Mouse (Mus musculus) neural tube, embryonic 11.5 days (tissue): ENCODE measurements around the gene Carf. TPM values are rescaled to one million over a fixed set of nuclear protein-coding genes. Genes with fewer than 3 reads are reported as not detected.

Experiments used
- ATAC-seq: fragments of 200-750 bp; cut with Nextera tagmentation; 2 replicates; pipeline ENCODE4 v1.8.0; 2017; ENCODE audit warnings: moderate number of reproducible peaks, mild to moderate bottlenecking, moderate TSS enrichment, moderate library complexity; ENCODE audit not compliant: insufficient read depth, low FRiP score, low TSS enrichment
- DNase-seq: peaks from one replicate; pipeline ENCODE4 v3.0.0-alpha.2; 2015; ENCODE audit warnings: low spot score
- H3K27ac ChIP-seq: fragments of 300-500 bp; sonication (generic); 2 replicates; pipeline ENCODE4 v1.5.1; 2014; ENCODE audit warnings: low read depth, mild to moderate bottlenecking, low read length
- H3K27me3 ChIP-seq: fragments of 300-500 bp; sonication (generic); 2 replicates; pipeline ENCODE4 v1.6.1; 2014; ENCODE audit warnings: mild to moderate bottlenecking, low read length, mixed read lengths; ENCODE audit not compliant: control insufficient read depth, insufficient read depth
- H3K36me3 ChIP-seq: fragments of 300-500 bp; sonication (generic); 2 replicates; pipeline ENCODE4 v1.6.1; 2014; ENCODE audit warnings: mild to moderate bottlenecking, low read length, moderate library complexity, mixed read lengths; ENCODE audit not compliant: control insufficient read depth, insufficient read depth
- H3K4me1 ChIP-seq: fragments of 300-500 bp; sonication (generic); 2 replicates; pipeline ENCODE4 v1.6.1; 2014; ENCODE audit warnings: low read length, mixed read lengths; ENCODE audit not compliant: control insufficient read depth, insufficient read depth
- H3K4me2 ChIP-seq: fragments of 300-500 bp; sonication (generic); 2 replicates; pipeline ENCODE4 v1.6.1; 2014; ENCODE audit warnings: low read depth, mild to moderate bottlenecking, moderate library complexity
- H3K4me3 ChIP-seq: fragments of 300-500 bp; sonication (generic); 2 replicates; pipeline ENCODE4 v1.5.1; 2014; ENCODE audit warnings: low read depth, low read length
- H3K9ac ChIP-seq: fragments of 300-500 bp; sonication (generic); 2 replicates; pipeline ENCODE4 v1.6.1; 2014; ENCODE audit warnings: mild to moderate bottlenecking, low read length
- H3K9me3 ChIP-seq: fragments of 300-500 bp; sonication (generic); 2 replicates; pipeline ENCODE4 v1.6.1; 2016; ENCODE audit warnings: low read length; ENCODE audit not compliant: control insufficient read depth
- WGBS: fragments of 180-500 bp; shearing (Covaris S2); extraction: QIAGEN DNeasy Blood & Tissue Kit; methylation state at CpG from one replicate; pipeline ENCODE4 v1.1.7; 2014; 5-methylcytosine and 5-hydroxymethylcytosine counted together
- polyA plus RNA-seq: library from polyadenylated mRNA; unstranded; fragments of >200 nt; fragmentation: Nextera tagmentation; extraction: Ambion mirVana; gene quantifications from 2 replicates; pipeline ENCODE4 v1.2.1, GENCODE M21; 2014

Carf gene
- polyA plus RNA-seq, 1 experiment from 2014 or later, result 5.4 TPM

DNA sequence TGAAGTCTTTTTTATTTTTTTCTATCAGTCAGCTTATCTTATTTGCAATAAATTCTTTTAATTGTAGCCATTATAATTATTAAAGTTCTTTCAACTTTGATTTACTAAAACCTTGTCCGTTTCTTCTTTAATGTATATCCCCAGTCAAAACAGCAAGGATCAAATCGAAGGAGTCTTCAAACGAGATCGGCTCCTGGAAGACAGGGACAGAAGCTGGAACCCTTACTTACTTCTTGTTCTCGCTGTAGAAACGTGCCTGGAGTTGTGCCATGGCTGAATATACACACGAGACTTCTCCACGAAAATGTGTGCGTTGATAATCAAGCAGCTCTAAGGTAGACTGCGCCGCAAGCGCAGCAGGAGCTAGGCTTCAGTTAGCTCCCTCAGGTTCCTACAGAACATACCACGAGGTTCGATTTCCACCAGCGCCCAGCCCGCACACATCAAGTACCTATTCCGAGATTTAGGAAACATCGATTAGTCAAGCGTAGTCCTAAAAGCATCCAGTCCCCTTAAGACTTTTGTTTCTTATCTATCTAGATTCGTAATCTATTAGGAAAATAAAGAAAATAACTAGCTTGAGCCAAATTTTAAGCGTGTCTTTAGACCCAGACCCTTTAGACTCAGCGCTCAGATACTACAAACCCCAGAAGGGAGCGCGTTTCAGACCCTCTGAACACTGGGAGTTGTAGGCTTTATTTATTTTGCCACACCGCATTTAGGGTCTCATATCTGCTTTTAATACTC, 597 bp upstream of the Carf start:
- Histone ChIP-seq H3K27me3 (no peaks in the 10 kb centered on the region), H3K9me3 (no peaks in the 10 kb centered on the region), H3K4me2 (peak overlapping the region; percentile 56), H3K27ac (no peak overlapping the region), H3K4me3 (peak overlapping the region; percentile 91), H3K36me3 (no peaks in the 10 kb centered on the region; the same call in 1 of the 2 replicates), H3K4me1 (peaks cover 6% of the 10 kb centered on the region; the same call in 1 of the 2 replicates), H3K9ac (peak overlapping the region; percentile 94)
- DNase-seq (peak; percentile 82), ATAC-seq (peak; percentile 81)
- under 1% methylated on average over 25 of the region's 25 CpGs for WGBS

DNA sequence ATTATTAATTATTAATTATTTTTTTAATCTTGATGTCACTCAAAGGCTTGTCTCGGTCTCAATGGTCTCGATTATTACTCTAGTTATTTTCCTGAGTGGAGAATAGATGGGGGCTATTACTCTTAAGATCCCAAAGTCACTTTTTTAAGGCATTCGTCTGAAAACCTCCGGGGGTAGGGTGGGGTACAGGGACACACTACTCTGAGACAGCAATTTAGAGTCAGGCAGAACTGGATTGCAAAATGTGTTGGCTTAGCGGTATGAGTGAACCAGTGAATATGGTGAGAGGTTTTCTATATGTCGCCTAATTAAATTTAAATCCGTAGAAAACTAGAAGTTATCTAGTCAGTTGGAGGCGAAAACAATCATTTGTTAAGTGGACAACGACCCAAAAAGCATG, 792 bp downstream of the Carf start:
- Histone ChIP-seq H3K36me3 (no peaks in the 10 kb centered on the region; the same call in 1 of the 2 replicates), H3K9ac (peak overlapping the region; percentile 94), H3K27me3 (no peaks in the 10 kb centered on the region), H3K27ac (peak overlapping the region; percentile 96), H3K4me1 (peaks cover 6% of the 10 kb centered on the region; the same call in 1 of the 2 replicates), H3K4me3 (peak overlapping the region; percentile 91), H3K9me3 (no peaks in the 10 kb centered on the region), H3K4me2 (peak overlapping the region; percentile 53)
- 0 out of 2 replicates have a peak, but pooled peaks have one; percentile 3 for ATAC-seq
- WGBS, result 15% methylated on average over 9 of the region's 9 CpGs
- no peak for DNase-seq

- ATAC-seq, result no peak
Measured at GRCm38 (mm10) chr1:60104582-60104981, 6.5 kb downstream of the Carf start.

GRCm38 (mm10) chr1:60117721-60118455, 19.8 kb downstream of the Carf start:
- Histone ChIP-seq H3K9me3 (no peaks in the 10 kb centered on the region), H3K4me2 (no peak overlapping the region), H3K27me3 (no peaks in the 10 kb centered on the region), H3K4me3 (no peak overlapping the region), H3K4me1 (no peaks in the 10 kb centered on the region), H3K27ac (no peak overlapping the region), H3K36me3 (no peaks in the 10 kb centered on the region), H3K9ac (no peak overlapping the region)
- WGBS, result 62% methylated on average over 7 of the region's 7 CpGs
- no peak for DNase-seq
- ATAC-seq, result no peak

More at GRCm38 (mm10) chr1:60104582-60104981, 6.5 kb downstream of the Carf start:
- no peaks in the 10 kb centered on the region for H3K36me3 ChIP-seq
- no peak overlapping the region for H3K9ac ChIP-seq
- no peaks in the 10 kb centered on the region for H3K9me3 ChIP-seq
- no peaks in the 10 kb centered on the region for H3K4me1 ChIP-seq
- no peak for DNase-seq
- H3K27ac ChIP-seq, result no peak overlapping the region
- 100% methylated on average over 1 of the region's 1 CpGs for WGBS
- H3K27me3 ChIP-seq, result no peaks in the 10 kb centered on the region
- H3K4me3 ChIP-seq, result no peak overlapping the region
- no peak overlapping the region for H3K4me2 ChIP-seq

DNA sequence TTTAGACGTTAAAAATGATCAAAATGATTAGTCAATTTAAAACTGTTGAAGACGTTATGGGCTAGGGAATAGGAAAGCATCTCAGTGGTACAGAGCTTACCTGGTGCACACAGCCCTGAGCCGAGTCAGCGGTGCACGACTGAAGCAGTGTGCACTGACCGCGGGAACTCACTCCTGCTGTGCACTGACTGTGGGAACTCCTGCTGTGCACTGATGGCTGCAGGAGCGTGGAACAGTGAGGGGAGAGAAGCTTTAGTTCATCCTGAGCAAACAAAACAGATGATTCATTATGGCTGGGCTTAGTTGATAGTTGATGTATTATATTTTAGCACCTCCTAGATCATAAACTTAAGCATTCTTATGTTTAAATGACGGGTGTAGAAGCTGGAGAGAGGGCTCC, 39.3 kb downstream of the Carf start:
- Histone ChIP-seq H3K9ac (no peak overlapping the region), H3K4me1 (no peaks in the 10 kb centered on the region), H3K9me3 (no peaks in the 10 kb centered on the region), H3K4me3 (no peak overlapping the region), H3K36me3 (no peaks in the 10 kb centered on the region), H3K4me2 (no peak overlapping the region), H3K27me3 (no peaks in the 10 kb centered on the region), H3K27ac (no peak overlapping the region)
- WGBS, result 53% methylated on average over 9 of the region's 9 CpGs
- DNase-seq, result no peak
- no peak for ATAC-seq

DNA sequence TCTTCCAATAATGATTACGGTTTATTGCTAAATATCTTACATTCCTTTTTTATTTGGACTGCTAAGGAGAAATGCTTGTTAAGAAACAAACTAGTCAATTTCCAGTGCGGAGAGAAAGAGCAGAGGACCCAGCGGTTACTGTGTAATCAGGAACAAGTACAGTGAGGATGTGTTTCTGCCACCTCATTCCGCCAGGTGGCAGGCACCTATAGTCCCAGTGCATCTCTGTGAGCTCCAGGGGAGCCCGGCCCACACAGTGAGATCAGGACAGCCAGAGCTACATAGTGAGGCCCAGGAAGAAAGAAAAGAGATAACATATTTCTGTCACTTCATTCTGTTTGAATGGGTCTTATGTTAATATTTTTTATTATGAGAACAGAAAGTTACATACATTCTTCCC, 54.7 kb downstream of the Carf start:
- no peak for DNase-seq
- no peak overlapping the region for H3K4me3 ChIP-seq
- ATAC-seq, result no peak
- H3K27ac ChIP-seq, result no peak overlapping the region
- H3K36me3 ChIP-seq, result no peaks in the 10 kb centered on the region
- no peak overlapping the region for H3K9ac ChIP-seq
- H3K9me3 ChIP-seq, result no peaks in the 10 kb centered on the region
- no peaks in the 10 kb centered on the region for H3K27me3 ChIP-seq
- WGBS, result 65% methylated on average over 5 of the region's 5 CpGs
- no peak overlapping the region for H3K4me2 ChIP-seq
- H3K4me1 ChIP-seq, result no peaks in the 10 kb centered on the region

GRCm38 (mm10) chr1:60156651-60157050, 58.6 kb downstream of the Carf start:
- Histone ChIP-seq H3K4me3 (no peak overlapping the region), H3K27ac (no peak overlapping the region), H3K9me3 (no peaks in the 10 kb centered on the region), H3K9ac (no peak overlapping the region), H3K4me2 (no peak overlapping the region), H3K27me3 (no peaks in the 10 kb centered on the region), H3K4me1 (no peaks in the 10 kb centered on the region), H3K36me3 (no peaks in the 10 kb centered on the region)
- 85% methylated on average over 7 of the region's 7 CpGs for WGBS
- DNase-seq (no peak), ATAC-seq (no peak)

GRCm38 (mm10) chr1:60158411-60158810, 60.4 kb downstream of the Carf start:
- H3K36me3 ChIP-seq, result no peaks in the 10 kb centered on the region
- H3K4me2 ChIP-seq, result no peak overlapping the region
- 60% methylated on average over 3 of the region's 3 CpGs for WGBS
- H3K27me3 ChIP-seq, result no peaks in the 10 kb centered on the region
- no peaks in the 10 kb centered on the region for H3K9me3 ChIP-seq
- no peaks in the 10 kb centered on the region for H3K4me1 ChIP-seq
- ATAC-seq, result no peak
- no peak overlapping the region for H3K9ac ChIP-seq
- H3K27ac ChIP-seq, result no peak overlapping the region
- no peak overlapping the region for H3K4me3 ChIP-seq
- DNase-seq, result peak; percentile 21
